Mouse (Mus musculus) kidney, postnatal 10 days (tissue): ENCODE measurements around the gene Gja5.
"Not testable (repeated sequence)": the region's sequence is repeated elsewhere in the genome, so short reads cannot be mapped to it uniquely, and the experiment has no call there.

ENCODE experiments used
- DNase-seq: peaks from one replicate; pipeline ENCODE4 v3.0.0; 2021; ENCODE audit warnings: mixed read lengths

The Gja5 gene

GRCm38 (mm10) chr3:97044188-97044587 is 139.7 kb downstream of the Gja5 start:
- peak; percentile 14 for DNase-seq

- no peak for DNase-seq
These were observed 143.3 kb downstream of the Gja5 start for GRCm38 (mm10) chr3:97047757-97048156.

GRCm38 (mm10) chr3:97048360-97048759 is 143.9 kb downstream of the Gja5 start:
- no peak for DNase-seq

GRCm38 (mm10) chr3:97051264-97051744 is 146.8 kb downstream of the Gja5 start:
- peak; percentile 46 for DNase-seq

GRCm38 (mm10) chr3:97052069-97052799 is 147.7 kb downstream of the Gja5 start:
- DNase-seq: no peak

- DNase-seq: no peak
These were observed 154.2 kb downstream of the Gja5 start for GRCm38 (mm10) chr3:97058704-97059103.

- no peak for DNase-seq
These were observed 155.6 kb downstream of the Gja5 start for GRCm38 (mm10) chr3:97060119-97060518.

- no peak for DNase-seq
These were observed 158.3 kb downstream of the Gja5 start for GRCm38 (mm10) chr3:97062814-97063213.

GRCm38 (mm10) chr3:97064046-97064445 is 159.6 kb downstream of the Gja5 start:
- DNase-seq: no peak

GRCm38 (mm10) chr3:97069589-97069988 is 165.1 kb downstream of the Gja5 start:
- DNase-seq: not testable (repeated sequence)

- DNase-seq: not testable (repeated sequence)
These were observed 167.4 kb downstream of the Gja5 start for GRCm38 (mm10) chr3:97071916-97072315.

GRCm38 (mm10) chr3:97072361-97072760 is 167.9 kb downstream of the Gja5 start:
- DNase-seq: not testable (repeated sequence)

GRCm38 (mm10) chr3:97075744-97076350 is 171.4 kb downstream of the Gja5 start:
- DNase-seq: not testable (repeated sequence)

GRCm38 (mm10) chr3:97076412-97076811 is 171.9 kb downstream of the Gja5 start:
- peak; percentile 43 for DNase-seq

GRCm38 (mm10) chr3:97078436-97078835 is 173.9 kb downstream of the Gja5 start:
- DNase-seq: no peak

GRCm38 (mm10) chr3:97082156-97082555 is 177.7 kb downstream of the Gja5 start:
- no peak for DNase-seq

- peak; percentile 51 for DNase-seq
These were observed 182.8 kb downstream of the Gja5 start for GRCm38 (mm10) chr3:97087326-97087725.

- not testable (repeated sequence) for DNase-seq
These were observed 183.8 kb downstream of the Gja5 start for GRCm38 (mm10) chr3:97088291-97088690.

GRCm38 (mm10) chr3:97091971-97092370 is 187.5 kb downstream of the Gja5 start:
- not testable (repeated sequence) for DNase-seq

- DNase-seq: peak; percentile 33
These were observed 192.2 kb downstream of the Gja5 start for GRCm38 (mm10) chr3:97096664-97097063.

GRCm38 (mm10) chr3:97100784-97101641 is 196.5 kb downstream of the Gja5 start:
- no peak for DNase-seq

GRCm38 (mm10) chr3:97103946-97104345 is 199.5 kb downstream of the Gja5 start:
- peak; percentile 18 for DNase-seq
